Mouse (Mus musculus) v-Abl transformed pro-B cells (cell line): ENCODE measurements around the gene Bach1.

Experiments used
- in situ Hi-C, 2 experiments: fragments of 400-800 bp; cut with MboI; formaldehyde crosslinking; loops; one replicate each; pipeline ENCODE4 v1.15.1; 2025; ENCODE audit not compliant: unreplicated experiment in 2 of 2

The Bach1 gene

DNA sequence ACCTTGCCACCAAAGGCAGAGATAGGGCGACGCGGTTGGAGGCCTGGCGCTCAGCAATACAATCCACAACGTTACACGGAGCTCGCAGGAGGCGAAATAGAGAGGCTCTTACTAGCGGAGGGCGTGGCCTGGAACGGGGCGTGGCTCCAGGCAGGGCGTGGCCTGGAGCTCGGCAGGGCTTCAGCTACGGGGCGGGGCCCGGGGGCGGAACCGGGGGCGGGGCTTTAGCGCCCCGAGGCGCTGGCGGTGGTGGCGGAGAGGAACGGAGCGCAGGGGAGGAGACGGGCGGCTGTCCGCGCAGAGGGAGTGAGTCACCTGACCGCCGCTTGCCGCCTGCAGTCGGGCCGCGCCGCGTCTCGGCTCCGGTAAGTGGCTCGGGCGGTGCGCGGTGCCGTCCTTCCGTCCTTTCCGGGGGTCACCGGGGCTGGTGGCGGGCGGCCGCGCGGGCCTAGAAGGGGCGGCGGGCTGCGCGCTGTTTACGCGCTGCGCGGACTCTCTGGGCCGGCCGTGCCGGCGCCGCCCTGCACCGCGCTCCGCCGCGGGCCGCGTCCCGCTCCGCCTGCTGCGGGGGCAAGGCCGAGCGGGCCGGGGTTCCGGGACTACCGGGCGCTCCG, at the start of gene Bach1:
Bach1 (plus strand) TSS at position 254 of the 614 bp plus-strand sequence.
- in situ Hi-C loops: loop anchor here in 1 of 2 experiments (5.0 kb wide), 1 partner anchor 41 kb away; no protein-coding TSS in a partner anchor

DNA sequence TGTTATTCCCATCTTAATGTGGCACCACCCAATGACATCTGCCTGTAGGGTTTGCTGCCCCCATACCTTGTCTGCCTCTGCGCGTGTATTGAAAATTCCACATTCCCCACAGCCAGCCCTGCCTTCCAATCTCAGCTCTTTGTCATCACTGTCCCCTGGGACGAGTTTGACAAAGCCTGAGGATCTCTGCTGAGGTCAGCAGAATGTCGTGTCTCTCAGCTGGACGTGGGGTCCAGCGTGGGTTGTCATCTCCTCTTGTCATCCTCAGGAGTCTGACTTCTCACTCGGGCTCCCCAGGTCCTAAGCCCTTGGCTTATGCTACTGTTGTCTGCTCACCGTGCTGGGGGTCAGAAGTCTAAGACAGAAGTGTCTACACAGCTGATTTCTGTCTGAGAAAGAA, 46.4 kb upstream of the Bach1 start:
- in situ Hi-C loops: no loop called here

DNA sequence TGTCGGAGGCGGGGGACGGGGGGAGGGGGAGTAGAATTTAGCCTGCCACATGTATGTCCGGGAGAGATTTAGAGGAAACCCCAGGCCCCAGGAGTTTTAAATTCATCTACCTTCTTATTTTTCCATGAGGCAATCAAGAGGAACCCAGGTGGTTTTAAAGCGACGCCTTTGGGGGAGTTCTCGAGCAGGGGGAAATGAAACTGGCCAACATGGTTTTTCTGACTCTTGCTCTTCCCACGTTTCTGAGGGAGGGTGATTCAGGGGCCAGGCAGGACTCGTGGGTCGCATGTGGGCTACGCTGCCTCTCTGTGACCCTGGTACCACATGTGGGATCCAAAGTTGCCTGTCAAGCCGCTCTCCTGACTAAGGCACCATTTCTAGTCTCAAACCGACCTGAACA, 45.8 kb upstream of the Bach1 start:
- in situ Hi-C loops: no loop called here

DNA sequence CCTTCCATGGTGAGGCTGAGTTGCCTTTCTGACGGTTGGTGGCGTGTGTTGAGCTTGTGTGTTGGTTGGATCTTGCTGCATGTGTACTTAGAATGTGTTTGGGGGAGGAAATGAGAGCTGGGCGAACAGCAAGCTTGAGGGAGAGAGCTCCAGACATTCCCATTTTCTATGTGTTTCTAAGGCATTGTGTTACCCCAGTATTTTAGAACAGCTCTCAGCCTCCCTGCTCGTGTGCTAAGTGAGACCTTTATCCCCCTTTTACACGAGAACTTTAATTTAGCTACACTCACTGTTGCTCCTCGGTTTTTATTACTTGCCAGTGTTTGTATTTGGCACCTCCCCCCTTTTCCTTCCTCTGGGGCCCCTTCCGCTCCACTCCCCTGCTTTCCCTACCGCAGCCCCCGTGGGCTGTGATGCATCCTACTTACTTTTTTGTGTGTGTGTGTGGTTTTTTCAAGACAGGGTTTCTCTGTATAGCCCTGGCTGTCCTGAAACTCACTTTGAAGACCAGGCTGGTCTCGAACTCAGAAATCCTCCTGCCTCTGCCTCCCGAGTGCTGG, 44.6 kb upstream of the Bach1 start:
- in situ Hi-C loops: no loop called here

DNA sequence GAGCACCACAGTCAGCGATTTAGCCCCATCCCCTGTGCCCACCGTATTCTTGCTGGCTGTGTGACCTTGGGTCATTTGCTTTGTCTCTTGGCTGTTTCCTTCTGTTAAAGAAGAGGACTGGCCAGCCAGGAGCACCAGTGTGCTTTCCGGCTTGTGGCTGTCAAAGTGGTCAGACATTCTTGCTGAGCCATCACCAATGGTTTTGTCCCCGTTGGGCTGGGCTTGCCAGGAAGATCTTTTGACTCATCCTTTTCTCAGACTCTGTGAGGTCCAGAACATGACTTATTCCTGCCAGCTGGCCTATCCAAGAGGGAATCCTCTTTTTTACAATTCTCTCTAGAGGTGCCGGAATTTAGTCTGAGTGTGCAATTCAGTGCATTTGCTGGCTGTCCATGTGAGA, 43.7 kb upstream of the Bach1 start:
- in situ Hi-C loops: loop anchor here in 1 of 2 experiments (5.0 kb wide), 1 partner anchor 42 kb away; the partner anchor contains the start of gene Bach1

DNA sequence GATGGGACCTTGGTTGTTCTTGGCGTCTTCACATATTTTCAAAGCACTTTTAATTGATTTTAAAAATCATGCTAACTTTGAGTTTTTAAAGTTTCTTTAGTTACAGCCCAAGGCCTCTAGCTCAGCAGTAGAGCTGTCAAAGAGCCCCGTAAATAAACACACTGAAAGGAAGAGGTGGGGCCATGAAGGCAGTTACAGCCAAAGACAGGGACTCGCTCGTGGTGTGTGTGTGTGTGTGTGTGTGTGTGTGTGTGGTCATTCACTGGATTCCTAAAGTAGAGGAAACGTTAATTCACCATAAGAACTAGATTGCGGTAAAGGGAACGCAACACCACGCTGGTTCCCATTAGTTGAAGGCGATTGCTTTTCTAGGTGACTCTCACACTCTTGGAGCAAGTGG, 43.2 kb upstream of the Bach1 start:
- in situ Hi-C loops: loop anchor here in 1 of 2 experiments (5.0 kb wide), 1 partner anchor 42 kb away; the partner anchor contains the start of gene Bach1

DNA sequence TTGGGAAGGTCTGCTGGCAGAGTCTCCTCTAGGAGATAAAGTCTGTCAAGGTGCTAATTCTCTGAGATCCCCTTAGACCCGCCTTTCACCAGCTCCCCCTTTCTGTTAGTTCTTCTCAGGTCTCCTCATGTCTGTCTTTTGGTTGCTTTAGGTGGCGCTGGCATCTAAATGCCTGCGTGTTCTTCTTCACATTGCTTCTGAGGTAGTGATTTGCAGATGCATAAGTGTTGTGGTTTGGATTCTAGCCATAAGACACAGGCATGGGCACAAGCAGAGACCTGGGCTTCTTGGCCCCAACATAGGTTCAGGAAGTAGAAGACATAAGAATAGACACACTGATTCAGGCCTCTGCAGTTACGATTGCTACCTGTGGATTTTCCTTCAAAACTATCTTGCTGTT, 42.0 kb upstream of the Bach1 start:
- in situ Hi-C loops: loop anchor here in 1 of 2 experiments (5.0 kb wide), 1 partner anchor 41 kb away; the partner anchor contains the start of gene Bach1

DNA sequence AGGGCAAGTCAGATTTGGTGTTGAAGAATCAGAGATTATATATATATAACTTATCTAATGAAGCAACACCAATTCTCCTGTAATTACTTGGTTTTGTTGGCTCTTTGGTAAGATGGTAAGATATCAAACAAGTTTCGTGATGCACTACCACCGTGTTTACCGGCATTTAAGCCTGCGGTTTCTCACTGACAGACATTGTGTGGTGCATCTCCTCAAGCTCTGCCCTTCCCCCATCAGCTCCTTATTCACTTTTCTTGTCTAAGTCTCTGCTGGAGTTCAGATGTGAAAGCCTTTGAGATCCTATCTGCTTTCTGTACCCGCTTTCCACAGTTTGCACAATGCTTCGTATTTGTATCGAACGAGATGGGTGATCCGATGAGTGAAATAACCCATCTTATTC, 41.5 kb upstream of the Bach1 start:
- in situ Hi-C loops: loop anchor here in 1 of 2 experiments (5.0 kb wide), 1 partner anchor 40 kb away; the partner anchor contains the start of gene Bach1

DNA sequence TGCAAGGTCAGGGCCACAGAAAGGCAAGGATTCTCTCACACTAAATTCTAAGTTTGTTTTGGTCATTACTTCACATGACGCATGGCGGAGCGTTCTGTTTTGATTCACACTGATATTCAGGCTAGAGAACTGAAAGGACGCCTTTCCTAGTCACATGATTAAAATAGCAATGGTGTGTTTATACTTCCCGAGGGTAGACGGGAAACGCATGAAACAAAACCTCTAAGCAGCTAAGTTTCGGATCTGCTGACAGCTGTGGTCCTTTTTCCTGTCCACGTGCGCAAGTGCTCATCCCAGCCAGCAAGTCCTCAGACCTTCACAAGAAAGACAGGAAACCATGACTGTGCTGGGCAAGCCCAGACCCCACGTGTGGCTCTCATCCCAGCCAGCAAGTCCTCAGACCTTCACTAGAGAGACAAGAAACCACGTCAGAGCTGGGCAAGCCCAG, 37.7 kb upstream of the Bach1 start:
- in situ Hi-C loops: loop anchor here in 1 of 2 experiments (5.0 kb wide), 1 partner anchor 41 kb away; no protein-coding TSS in a partner anchor

DNA sequence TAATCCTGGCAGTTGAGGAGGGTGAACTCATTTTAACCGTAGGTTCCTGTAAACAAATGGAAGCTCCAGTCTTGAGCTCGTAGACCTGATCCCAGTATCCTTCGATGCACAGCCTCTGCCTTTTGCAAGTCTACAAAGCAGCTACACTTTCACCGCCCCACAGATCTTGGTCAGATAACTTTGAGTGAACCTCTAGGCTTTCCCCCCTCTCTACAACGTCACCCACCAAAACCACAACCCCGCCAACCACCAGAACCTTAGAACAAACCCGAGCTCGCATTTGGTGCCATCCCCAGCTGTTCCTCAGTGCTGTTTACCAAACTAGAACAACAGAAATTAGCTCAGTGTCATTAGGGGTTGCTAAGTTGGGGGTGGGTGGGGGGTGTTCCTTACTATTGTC, 37.1 kb upstream of the Bach1 start:
- in situ Hi-C loops: loop anchor here in 1 of 2 experiments (5.0 kb wide), 1 partner anchor 41 kb away; no protein-coding TSS in a partner anchor

DNA sequence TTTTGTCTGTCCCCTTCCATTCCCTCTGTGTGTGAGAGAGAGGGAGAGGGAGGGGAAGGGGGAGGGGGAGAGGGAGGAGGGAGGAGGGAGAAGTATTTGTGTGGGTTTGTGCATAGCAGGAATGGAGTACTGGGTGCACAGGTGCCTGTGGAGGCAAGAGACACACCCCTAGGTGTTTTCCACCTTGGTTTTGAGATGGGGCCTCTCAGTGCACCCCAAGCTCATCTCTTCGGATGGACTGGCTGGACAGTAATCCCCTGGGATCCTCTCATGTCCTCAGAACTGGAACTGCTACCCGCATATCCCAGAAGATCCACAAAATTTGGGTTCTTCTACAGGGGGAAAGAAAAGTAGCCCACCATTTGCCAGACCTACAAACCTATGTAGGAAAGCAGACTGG, 36.2 kb upstream of the Bach1 start:
- in situ Hi-C loops: loop anchor here in 1 of 2 experiments (5.0 kb wide), 1 partner anchor 40 kb away; no protein-coding TSS in a partner anchor

DNA sequence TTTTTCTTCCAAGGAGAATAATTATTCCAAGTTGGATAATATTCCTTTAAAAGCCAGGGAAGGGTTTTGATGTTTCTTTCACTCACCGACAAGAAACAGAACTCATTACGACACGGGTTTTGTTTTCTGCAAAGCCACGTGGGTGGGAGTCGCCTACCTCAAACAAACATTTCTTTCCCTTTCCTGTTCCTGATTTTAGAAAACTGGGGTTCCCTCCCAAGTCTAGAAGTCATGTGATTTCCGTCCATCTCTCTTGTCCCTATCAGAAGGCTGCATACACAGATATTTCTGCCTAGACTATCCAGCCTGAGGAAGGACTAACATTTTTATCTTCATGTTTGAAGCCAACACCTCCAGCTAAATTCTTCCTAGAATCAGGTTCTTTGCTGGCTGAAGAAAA, 34.9 kb upstream of the Bach1 start:
- in situ Hi-C loops: loop anchor here in 1 of 2 experiments (5.0 kb wide), 1 partner anchor 38 kb away; no protein-coding TSS in a partner anchor

DNA sequence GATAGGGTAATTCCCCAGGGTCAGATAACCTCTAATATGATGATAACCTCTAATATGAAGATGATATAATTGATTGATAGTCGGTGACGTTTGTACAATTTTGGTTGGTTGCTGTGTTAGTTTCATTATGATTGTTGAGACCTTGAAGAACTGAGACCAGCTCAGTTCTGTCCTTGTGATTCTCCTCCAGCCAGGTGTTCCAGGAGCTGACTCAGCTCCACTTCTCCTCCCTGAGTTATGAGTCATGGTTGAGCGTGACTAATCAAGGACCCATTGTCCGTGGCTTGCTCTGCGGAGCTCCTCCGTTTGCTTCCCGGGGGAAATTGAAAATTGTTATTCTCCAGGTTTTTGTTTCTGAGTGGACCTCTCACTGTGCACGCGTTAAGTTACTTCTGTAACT, 33.5 kb upstream of the Bach1 start:
- in situ Hi-C loops: no loop called here

DNA sequence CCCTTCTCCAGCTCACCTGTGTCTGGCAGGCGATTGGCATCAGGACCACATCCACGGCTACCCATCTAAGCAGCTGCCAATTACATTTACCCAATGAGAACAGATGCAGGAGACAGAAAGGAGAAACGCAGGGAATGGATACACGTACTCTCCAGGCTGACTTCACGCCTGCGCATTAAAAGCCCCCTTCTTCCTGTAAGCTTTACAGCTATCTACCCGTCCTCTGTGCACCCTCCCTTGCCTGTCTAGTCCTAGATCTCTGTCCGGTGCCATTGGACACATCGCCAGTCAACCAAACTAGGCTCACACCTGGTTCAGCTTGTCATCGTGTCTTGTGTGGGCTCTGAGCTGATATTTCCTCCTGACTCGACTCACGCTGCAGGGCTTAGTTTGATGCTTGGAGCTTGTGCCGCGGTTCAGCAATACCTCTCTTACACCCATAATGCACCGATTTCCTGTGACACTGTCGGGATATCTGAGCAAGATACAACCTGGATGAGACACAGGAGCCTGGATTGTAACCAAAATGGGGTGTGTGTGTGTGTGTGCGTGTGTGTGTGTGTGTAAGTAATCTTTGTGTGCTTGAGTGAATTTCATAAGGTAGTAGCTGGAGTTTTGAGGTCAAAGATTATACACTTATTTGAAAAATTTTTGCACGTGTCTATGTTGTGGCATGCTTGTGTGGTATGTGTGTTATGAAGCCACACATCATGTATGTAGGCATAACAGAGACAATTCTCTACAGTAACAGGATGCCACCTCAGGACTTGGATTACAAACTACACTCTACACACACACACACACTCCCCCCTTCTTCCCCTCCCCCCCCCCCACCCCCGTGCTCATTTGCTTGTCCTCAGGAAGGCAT, 32.8 kb upstream of the Bach1 start:
- in situ Hi-C loops: no loop called here

DNA sequence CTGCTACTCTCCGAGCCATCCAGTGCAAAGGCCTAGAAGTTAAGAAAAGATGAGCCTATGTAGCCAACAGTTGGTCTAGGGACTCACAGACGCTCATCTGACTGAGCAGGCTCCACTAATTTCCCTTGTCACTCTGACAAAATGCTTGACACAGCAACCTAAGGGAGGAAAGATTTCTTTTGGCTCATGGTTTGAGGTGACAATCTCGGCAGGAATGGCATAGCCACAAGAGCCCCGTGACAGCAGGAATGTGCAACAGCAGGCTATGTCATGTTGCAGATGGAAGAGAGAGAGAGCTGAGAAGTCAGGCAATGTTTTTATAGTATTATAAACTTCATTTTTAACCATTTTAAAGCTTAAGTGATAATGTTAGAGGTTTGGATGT, 32.1 kb upstream of the Bach1 start:
- in situ Hi-C loops: no loop called here

DNA sequence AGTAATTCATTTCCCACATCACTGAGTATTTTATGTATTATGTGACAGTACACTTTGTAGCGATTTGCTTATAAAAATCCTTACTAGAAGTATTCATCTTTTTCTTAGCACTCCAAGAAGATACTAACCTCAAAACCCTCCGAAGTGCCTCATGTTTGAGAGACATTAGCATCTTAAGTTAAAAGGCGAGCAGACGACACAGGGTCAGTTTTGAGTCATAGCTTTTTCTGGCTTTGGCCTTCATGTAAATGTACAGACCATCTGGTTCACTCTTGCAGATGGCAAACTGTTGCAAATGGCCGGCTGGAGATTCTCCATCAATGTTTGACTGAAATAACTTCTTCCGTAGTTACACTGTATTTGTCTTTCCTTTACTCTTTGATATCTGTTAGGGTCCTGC, 30.7 kb upstream of the Bach1 start:
- in situ Hi-C loops: no loop called here

DNA sequence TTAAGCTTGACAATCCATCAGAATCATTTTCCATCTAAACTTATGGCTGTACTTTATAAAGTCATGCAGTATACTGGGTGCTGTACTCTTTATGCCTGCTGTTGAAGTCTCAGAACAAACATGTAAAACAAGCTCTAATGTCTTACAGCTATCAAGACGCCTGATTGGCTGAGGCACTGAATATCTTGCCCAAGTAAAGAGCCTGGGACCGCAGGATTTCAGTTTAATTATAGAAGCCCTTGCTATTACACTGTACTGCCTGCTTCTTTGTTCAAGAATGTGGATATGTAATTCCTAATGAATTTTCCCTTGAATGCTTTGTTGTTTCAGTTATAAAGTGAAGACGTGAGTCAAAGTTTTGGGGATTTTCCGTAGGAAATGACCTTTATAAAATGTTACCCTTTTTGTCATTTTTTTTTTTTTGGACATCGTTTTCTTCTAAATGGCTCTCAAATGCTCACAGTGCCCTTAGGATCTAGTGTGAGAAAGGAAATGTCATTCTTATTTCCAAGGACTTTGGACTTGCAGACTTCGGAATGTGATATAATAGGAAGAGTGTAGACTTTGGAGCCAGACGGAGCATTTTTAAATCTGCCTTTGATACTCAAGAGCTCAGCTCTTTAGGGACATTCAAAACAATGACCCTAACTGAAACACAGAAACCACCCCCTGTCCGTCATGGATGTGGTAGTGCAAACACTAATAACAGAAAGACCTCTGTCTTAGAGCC, 28.5 kb upstream of the Bach1 start:
- in situ Hi-C loops: no loop called here

DNA sequence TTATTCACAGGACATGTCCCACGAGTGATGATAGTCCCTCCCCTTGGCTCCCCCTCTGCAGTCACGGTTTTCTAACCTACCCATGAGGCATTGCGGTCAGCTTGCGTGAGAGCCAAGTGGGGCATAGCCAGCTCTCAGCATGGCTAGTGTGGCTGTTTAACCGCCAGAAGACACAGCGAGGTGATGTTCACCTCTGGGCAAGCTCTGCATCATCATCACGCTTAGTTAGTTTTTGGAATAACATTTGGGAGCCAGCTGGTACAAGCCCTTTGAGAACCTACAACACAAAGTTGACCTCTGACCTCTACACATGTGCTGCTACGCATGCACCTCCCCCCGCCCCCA, 28.0 kb upstream of the Bach1 start:
- in situ Hi-C loops: no loop called here

DNA sequence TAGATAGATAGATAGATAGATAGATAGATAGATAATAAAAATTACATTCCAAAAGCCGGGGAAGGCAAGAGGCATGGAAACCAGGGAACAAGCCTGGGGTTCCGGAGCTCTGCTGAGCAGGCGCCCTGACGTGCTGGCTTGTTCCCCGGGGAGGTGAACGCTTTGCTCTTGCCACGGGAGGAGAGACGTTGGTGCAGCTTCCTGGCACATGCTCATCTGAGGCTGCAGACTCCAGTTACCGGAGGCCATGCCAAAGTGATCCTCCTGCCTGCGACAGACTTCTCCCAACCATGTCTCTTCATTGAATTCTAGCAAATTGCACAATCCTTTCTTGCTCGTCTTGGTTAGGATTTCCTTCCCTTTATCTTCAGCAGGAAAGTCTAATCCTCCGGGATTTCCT, 27.4 kb upstream of the Bach1 start:
- in situ Hi-C loops: no loop called here

DNA sequence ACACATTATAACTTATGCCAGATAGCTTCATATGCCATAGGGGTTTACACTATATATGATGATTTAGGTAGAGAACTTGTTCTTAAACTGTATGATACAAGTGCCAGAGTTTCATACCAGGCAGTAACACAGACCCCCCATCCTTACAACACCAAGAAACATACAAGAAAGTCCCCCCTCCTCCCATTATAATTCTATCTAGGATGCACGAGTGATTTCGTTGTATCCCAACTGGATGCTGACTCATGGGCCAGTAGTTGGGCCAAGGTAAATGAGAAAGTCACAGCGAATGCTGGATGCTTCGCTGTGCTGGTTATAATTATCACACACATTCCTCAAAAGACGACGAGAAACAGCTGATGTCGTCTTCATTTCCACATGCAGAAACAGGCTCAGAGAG, 25.6 kb upstream of the Bach1 start:
- in situ Hi-C loops: no loop called here
